Mouse (Mus musculus): ENCODE data around the gene Dct.

Gene Dct

GRCm38 (mm10) chr14:118057696-118058580, 5.9 kb upstream of the Dct start:
- no peak for TF ChIP-seq GATA4 (IDR thresholded peaks at IDR 0.05; ENCODE audit: insufficient replicate concordance, low read length)

DNA sequence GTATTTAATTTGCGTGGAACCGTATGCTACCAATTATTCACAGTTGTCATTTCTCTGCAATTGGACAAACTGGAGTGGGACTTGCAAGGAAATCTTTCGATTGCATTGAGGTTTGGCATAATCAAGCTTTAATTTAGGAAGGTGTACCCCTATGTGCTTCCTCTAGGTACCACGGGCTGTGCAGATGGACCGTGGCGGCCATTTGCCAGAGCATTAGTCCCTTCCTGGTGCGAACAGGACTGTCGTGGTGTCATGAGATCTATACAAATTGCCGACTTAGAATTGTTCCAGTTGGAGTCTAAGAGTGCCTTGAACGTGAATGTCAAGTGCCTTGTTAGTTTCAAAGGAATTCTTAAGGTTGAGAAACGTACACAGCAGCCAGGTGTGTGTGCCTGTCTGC, 726 bp upstream of the Dct start:
- TF ChIP-seq GATA4 (IDR thresholded peaks at IDR 0.05; ENCODE audit: insufficient replicate concordance, low read length): no peak

DNA sequence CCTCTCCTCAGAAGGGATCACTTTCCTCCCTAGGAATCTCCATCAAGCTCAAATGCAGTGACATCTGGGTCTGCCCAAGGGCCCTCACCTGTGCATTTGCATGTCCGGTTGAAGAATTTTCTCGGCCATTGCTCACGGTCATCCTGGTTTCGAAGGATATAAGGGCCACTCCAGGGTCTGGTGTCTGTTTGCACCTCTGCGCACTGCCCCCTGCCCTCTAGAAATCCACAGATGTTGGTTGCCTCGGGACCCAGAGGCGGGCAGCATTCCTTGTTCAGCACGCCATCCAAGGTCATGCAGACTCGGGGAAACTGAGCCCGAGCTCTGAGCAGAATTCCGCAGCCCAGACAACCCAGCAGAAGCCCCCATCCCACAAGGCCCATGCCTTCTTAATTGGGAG, 648 bp downstream of the Dct start:
- no peak for TF ChIP-seq GATA4 (IDR thresholded peaks at IDR 0.05; ENCODE audit: insufficient replicate concordance, low read length)

DNA sequence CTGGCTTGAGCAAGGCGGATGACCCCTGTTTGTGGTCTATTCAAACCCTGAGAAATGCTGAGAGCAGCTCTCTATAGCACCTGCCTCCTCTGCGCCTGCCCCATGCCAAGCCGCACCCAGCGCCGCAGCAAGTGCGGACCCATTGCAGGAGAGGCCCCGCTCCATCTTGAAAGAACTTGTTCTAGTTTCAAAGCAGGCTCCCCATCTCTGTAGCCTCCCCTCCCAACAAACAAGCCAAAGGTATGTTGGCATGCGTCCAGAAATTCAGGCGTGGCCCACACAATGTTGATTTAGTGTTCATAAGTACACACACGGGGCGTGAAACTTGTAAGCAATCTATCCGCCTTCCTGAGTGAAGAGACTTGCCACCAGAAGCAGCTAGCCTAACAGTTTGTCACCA, 1.1 kb downstream of the Dct start:
- no peak for TF ChIP-seq GATA4 (IDR thresholded peaks at IDR 0.05; ENCODE audit: insufficient replicate concordance, low read length)

GRCm38 (mm10) chr14:118050431-118050830, 1.6 kb downstream of the Dct start:
- no peak for TF ChIP-seq GATA4 (IDR thresholded peaks at IDR 0.05; ENCODE audit: insufficient replicate concordance, low read length)

DNA sequence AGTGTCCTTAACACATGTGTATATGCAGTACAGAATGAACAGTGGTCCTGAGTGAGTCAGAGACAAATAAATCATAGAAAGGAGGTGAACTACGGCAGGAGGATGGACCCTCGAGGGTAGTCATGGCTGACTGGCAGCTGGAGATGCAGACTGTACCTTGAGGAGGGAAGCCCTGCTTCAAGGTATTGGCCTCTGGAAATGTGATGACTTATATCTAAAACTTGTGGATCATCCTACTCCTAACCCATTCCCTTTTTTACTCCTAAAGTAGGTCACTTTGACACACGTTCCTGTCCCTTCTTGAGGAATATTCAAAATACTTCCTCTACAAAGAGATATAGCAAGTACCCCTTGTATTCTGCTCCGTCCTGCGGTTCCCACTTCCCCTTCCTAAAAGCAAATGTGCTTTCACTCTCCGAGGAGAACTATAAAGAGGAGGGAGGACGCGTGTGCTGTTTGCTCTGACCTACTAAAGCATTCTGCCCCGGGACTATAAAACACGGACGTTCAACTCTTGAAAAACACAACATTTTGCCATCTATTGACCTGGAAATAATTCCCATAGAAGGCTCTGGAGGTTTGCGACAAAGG, 2.3 kb downstream of the Dct start:
- no peak for TF ChIP-seq GATA4 (IDR thresholded peaks at IDR 0.05; ENCODE audit: insufficient replicate concordance, low read length)

GRCm38 (mm10) chr14:118042963-118043362, 9.1 kb downstream of the Dct start:
- no peak for TF ChIP-seq GATA4 (IDR thresholded peaks at IDR 0.05; ENCODE audit: insufficient replicate concordance, low read length)

GRCm38 (mm10) chr14:118042066-118042762, 9.8 kb downstream of the Dct start:
- no peak for TF ChIP-seq GATA4 (IDR thresholded peaks at IDR 0.05; ENCODE audit: insufficient replicate concordance, low read length)

- no peak for TF ChIP-seq GATA4 (IDR thresholded peaks at IDR 0.05; ENCODE audit: insufficient replicate concordance, low read length)
Observed at GRCm38 (mm10) chr14:118040550-118041250, 11.3 kb downstream of the Dct start.

- TF ChIP-seq GATA4 (IDR thresholded peaks at IDR 0.05; ENCODE audit: insufficient replicate concordance, low read length): no peak
Observed at GRCm38 (mm10) chr14:118039074-118039473, 13.0 kb downstream of the Dct start.

DNA sequence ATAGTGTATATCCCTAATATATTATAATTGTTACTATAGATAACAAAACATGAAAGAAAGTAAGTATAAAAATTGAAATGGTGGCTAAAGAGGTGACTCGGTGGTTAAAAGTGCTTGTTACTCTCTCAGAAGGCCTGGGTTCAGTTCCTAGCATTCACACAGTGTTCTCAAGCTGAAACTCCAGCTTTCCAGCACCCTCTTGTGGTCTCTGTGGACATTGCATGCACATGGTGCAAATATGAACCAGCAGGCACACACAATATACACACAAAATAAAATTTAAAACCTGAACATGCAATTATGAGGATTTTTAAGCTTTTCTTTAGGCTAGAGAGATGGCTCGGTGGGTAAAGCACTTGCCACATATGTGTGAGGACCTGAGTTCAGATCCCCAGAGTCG, 24.5 kb downstream of the Dct start:
- TF ChIP-seq GATA4 (IDR thresholded peaks at IDR 0.05; ENCODE audit: insufficient replicate concordance, low read length): no peak

DNA sequence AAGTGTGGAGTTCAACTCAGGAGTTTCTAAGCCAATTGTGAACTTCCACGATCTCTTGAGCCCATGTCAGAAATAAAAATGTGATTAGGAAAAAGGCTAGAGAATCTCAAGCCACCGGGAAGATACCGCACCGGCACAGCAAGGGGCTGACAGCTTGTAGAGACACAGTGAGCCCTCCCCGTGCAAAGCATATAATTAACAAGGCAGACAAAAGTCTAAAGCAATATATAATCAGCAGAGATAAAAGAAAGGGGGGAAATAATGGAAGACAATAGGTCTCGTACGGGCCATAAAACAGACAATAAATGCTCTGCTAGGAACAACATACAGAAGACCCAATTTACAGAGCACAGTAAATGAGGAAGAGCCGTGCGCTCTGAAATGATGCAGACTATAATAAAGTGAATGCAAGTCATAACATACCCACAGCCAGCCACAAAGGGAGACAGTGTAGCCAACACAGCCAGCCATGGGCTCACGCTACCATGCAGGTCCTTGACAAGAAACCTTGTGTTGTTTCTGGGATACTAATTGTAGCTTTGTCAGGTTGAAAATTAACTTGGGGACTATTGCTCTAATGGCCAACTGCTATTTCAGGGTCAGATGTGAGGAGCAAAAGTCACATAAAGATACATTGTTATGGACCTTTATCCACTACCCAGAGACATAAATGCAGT, 30.0 kb downstream of the Dct start:
- no peak for TF ChIP-seq GATA4 (IDR thresholded peaks at IDR 0.05; ENCODE audit: insufficient replicate concordance, low read length)

DNA sequence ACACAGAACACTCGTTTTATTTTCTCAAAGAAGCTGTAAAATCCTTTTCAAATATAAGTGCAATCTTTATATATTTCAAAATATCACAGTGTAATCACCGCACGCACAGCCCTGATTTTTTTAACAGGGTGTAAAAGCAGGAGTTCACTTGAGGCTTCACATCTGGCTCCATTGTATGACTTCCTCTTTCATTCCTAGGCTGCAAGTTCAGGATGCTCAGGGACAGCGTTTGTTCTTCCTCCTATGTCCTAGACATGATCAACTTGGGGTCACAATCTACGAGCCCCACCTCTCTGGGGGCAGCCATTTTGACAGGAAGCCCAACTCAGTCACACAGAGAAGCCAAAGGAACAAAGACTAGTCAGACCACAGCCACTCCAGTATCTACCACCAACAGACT, 32.7 kb downstream of the Dct start:
- no peak for TF ChIP-seq GATA4 (IDR thresholded peaks at IDR 0.05; ENCODE audit: insufficient replicate concordance, low read length)

DNA sequence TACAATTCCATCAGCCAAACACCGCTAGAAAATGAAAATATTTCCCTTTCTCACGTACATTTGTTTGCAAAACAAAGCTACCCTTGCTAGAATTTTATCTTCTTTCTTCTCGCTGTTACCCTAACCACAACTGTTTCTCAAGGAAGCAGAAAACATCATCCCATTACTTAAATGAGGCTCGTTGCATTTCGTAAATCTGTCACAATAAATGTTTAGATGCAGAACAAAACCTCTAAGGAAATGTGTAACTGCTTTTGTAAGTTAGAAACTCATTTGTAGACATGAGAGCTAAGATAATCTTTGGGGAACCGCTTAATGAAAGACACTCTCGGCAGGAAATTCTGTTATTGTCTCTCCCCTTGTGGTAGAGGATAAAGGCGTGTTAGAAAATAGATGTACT, 38.8 kb downstream of the Dct start:
- no peak for TF ChIP-seq GATA4 (IDR thresholded peaks at IDR 0.05; ENCODE audit: insufficient replicate concordance, low read length)

- no peak for TF ChIP-seq GATA4 (IDR thresholded peaks at IDR 0.05; ENCODE audit: insufficient replicate concordance, low read length)
Observed at GRCm38 (mm10) chr14:118009541-118009940, 42.5 kb downstream of the Dct start.

Data from liver, adult (tissue).